Mouse (Mus musculus): ENCODE data around the gene Haghl. TPM values are rescaled to one million over a fixed set of nuclear protein-coding genes. Genes with fewer than 3 reads are reported as not detected.
A peak's percentile ranks its signal among the peaks of the same experiment; 100 is the strongest.
"Not testable (repeated sequence)": the region's sequence is repeated elsewhere in the genome, so short reads cannot be mapped to it uniquely, and the experiment has no call there.

Gene Haghl
- total RNA-seq, 2 experiments from 2014 or later: 27.8 to 29.4 TPM

- DNase-seq: no peak
These were observed 33.6 kb upstream of the Haghl start for GRCm38 (mm10) chr17:25818851-25819780.

DNA sequence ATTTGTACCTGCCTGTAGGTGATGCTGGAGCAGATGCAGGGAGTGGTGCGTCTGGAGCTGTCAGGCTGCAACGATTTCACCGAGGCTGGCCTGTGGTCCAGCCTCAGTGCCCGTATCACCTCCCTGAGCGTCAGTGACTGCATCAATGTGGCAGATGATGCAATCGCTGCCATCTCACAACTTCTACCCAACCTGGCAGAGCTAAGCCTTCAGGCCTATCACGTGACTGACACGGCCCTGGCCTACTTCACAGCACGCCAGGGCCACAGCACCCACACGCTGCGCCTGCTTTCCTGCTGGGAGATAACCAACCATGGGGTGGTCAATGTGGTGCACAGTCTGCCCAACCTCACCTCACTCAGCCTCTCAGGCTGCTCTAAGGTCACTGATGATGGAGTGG, 32.2 kb upstream of the Haghl start:
- no peak for DNase-seq

GRCm38 (mm10) chr17:25813471-25813870, 28.0 kb upstream of the Haghl start:
- peak; percentile 95 for DNase-seq

GRCm38 (mm10) chr17:25810890-25811289, 25.4 kb upstream of the Haghl start:
- no peak for DNase-seq

GRCm38 (mm10) chr17:25809606-25810340, 24.3 kb upstream of the Haghl start:
- no peak for DNase-seq

DNA sequence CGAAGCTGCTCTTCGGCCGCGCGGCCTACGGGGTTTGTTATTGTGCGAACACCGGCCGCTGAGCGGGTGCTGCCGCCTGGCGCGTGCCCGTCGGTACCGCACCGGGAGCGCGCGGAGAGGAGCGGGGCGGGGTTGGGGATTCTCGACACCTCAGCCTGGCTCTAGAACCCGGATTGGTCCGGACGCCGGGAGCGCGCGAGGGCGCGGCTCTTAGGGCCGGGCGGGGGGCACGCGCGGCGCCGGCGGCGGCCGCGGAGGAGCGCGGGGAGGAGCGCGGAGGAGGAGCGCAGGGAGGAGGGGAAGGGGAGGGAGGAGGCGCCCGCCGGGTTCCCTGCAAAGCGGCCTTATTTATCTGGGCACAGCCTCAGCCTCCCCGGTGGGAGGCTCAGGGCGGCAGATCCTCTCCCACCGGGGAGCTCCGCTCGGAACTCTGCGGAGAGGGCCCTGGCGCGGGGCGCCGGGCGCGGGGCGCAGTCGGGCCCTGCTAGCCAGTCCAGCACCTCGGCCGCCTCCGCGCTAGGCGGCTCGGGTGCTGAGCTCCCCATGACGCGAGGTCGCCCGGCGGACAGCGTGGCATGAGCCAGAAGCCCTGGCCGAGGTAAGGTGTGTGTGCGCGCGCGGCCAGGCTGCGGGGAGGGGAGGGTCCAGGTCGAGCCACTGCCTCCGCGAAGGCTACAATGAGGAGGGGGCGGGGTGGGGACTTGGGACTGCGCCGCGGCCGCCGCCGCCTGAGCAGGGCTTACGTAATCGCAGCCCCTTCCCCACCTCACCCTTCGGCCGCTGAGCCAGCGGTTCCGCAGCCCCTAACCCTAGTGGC, 23.5 kb upstream of the Haghl start, which contains the start of gene Fbxl16:
Gene Fbxl16, plus strand, starts transcription at position 297 of the 817 bp plus-strand sequence.
- peak; percentile 69 for DNase-seq

DNA sequence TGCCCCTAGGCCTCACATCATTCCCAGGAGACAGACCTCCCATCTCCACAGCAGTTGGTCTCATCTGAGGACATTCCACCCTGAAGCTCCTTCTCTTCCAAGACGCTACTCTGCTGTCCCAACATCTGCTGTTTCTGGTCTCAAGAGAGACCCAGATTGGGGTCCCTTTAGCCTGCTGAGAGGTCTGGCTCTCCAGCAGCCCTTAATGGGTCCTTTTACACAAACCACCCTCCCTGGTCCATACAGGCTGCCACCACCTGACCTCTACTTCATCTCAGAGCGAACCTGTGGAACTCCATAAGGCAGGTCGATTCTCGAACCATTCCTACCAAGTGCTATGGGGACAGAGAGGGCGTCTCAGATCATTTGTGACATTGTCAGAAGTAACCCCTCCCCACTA, 22.6 kb upstream of the Haghl start:
- no peak for DNase-seq

DNA sequence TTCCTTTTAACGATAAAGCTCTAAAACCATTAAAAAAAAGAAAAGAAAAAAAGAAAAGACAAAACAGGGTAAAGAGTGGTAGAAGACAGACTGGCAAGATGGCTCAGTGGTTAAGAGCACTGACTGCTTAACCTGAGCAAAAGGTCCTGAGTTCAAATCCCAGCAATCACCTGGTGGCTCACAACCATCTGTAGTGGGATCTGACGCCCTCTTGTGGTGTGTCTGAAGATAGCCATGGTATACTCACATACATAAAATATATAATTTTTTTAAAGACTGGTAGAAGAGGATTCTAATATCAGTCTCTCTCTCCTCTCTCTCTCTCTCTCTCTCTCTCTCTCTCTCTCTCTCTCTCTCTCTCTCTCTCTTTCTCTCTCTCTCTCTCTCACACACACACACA, 22.0 kb upstream of the Haghl start:
- DNase-seq: not testable (repeated sequence)

GRCm38 (mm10) chr17:25806507-25806906, 21.0 kb upstream of the Haghl start:
- DNase-seq: no peak

DNA sequence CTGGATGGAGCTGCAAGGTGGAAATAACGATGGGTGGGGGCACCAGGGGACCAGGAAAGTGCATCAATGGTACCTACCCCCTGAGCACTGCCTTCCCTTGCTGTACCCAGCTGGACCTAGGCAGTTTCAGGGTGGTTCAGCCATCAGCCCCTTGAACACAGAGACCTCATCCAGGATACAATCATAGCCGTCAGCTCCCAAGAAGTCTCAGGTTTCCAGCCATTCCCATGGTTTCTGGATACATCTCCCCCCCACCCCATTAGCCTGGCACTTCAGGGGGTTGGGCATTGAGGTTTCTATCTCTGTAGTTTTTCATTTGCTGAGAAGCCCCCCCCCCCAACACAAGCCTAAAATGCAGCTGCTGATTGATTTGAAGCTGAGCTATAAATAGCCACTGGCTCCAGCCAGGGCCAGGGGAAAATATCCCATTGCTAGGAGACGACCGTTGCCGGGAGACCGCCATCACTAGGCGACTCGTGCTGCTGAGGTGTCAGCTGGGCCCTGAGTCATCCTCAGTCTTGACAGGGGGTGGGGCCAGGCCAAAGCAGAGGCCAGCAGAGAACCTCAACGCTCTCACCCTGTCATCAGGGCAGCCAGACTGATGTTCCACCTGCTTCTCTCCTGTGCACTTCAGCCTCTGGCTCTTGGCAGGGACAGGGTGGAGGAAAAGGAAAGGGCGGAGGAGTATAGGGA, 17.5 kb upstream of the Haghl start:
- peak; percentile 85 for DNase-seq

DNA sequence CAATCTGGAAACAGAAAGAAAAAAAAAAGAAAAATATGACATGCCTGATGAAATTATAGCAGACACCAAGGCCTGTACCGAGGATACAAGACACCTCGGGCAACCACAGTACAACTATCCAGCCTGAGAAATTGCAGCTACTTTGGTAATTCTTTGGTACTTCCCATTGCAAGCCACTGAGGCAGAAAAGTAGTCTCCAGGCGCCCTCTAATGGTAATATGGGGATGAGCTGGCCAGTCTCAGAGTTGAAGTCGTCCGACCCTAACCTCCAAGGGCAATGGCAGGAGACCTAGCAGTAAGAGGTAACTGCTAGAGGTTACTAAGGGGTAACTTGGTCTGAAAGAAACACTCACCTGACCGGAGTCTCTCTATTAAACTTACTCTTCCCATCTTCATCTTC, 15.6 kb upstream of the Haghl start:
- peak; percentile 78 for DNase-seq

DNA sequence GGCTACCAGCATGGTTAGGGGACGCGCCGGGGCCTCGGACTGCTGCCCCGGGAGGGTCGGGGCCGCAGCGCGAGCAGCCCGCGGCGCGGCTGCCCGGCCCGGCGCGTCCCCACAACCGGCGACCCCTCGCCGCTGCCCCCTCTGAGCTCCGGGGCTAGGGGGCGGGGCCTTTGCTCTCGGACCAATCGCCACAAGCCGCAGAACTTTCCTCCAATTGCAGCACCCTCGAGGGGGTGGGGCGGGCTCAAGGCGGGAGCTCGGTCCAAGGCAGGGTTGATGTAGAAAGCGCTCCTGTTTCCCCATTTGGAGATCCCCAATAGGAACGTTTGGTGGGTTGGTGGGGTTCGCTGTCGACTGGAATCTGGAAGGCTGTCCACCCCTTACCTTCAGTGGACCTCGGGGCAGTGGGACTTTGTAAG, 11.5 kb upstream of the Haghl start, which contains the start of gene Metrn:
Gene Metrn, minus strand, starts transcription at position 186 of the 419 bp plus-strand sequence.
- peak; percentile 92 for DNase-seq

DNA sequence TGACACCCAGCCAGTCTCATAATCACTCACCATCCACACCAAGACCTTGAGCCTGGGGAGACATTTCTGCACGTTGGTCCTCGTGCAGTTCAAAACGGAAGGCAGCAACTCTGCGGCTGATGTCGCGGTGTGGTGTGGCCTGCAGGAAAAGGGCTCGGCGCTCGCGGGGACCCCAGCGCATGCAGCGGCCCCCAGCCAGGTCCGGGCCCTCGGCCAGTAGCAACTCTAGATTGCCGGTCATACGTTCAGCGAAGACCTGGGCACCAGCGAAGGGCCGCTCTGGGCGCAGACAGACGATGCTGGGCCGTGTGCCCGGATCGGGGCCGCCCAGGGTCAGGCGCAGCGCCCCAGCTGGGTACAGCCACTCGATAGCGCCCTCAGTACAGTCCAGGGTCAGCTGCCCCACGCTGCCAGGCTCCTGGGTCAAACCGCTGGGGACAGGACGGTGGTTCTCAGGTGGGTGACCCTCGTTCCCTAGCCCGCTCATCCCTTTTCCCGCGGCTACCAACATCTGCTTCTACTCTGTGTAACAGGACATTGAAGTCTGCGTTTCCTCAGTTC, 10.8 kb upstream of the Haghl start:
- DNase-seq: peak; percentile 56

GRCm38 (mm10) chr17:25795609-25796092, 10.2 kb upstream of the Haghl start, which contains the start of gene AC134908.4:
Gene AC134908.4 (minus strand): TSS chr17:25795659.
- no peak for DNase-seq

DNA sequence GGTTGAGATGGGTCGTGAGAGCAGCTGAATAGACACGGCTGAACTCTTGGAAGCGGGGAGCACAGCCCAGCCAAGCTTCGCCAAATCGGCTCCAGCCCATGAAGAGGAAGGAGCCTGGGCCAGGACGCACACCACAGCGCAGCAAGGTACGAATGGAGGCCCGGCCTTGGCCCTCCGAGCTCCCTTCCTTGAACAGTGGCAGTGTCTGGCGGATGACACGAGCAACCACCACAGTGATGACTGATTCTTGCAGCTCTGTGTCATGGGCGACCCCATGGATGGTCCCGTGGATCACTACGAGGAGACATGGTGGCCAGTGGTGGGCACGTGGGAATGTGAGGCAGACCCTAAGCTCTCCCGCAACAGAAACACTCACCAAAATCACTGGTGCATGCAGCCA, 9.5 kb upstream of the Haghl start:
- no peak for DNase-seq

DNA sequence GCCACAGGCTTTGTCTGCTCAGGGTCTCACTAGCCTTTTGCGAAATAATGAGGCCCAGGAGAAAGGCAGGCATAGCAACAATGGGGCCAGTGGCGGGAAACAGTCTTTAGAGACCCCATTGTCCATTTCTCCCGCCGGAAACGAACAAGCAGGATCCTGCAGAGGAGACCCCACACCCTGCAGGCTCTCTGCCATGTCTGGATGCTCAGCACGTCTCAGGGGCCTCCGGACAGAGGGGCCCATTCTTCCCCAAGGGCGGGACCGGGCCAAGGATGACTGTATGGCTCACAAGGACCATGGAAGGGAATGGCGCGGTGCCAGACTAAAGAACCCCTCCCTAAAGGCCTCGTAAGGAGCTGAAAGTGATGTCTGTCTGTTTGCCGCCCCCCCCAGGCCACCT, 8.7 kb upstream of the Haghl start:
- DNase-seq: peak; percentile 42

- DNase-seq: peak; percentile 88
These were observed 7.1 kb upstream of the Haghl start, which contains the start of gene Fam173a for GRCm38 (mm10) chr17:25792615-25793014. Gene Fam173a (minus strand): TSS chr17:25792901.

DNA sequence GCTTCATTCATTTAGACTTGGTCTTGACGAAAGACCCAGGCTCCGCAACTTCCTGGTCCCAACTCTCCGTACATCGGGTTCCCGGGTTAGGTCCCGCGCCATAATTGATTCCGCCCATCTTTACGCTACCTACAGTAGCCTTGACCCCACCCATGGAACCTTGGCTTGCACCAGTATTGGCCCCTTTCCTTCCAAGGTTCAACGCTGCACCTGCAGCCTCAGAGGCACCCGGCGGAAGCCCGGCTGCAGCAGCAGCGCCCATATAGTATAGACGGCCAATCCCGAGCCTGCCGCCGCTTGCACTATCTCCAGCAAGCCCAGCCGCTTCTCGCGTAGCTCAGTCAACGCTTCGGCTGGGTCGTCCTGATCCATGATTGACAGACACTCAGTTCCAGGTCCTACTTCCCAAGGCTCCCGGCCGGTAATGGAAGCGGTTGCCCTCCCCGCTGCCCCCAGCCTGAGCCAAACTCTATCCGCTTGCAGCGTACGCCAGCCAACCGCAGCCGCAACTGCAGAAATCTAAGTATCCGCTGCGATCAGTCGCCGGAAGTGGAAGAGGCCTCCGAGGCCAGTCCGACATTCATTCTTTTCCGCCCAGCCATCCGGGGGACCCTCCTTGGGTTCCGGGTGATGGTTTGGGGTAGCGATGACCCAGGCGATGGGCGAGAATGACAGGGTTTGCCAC, 6.5 kb upstream of the Haghl start:
- peak; percentile 92 for DNase-seq

- DNase-seq: no peak
These were observed 5.9 kb upstream of the Haghl start for GRCm38 (mm10) chr17:25791320-25791842.

All from heart, postnatal 4 days (tissue).